Comparison of ENCODE assay signal across 8 mouse cellular contexts in the genomic region with DNA sequence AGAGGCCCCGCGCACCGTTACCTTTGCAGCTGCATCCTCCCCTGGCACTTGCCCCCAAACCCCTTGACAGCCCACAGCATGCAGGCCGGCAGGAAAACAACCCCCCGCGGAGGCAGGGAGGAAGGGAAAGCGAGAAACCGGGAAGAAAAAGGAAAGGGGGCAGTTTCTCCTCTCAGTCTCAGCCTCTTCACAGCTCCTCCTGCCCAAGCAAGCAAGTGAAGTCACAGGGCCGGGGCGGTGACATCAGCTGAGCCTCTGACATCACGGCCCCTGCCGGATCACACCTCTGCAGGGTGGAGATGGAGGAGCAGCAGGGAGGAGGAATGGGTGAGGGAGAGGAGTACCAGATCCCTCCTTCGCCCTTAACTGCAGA.
DNase-seq lines count a peak whose midpoint lies in the region; ATAC-seq lines count a peak whose summit lies in the region.

No protein-coding gene starts in this region.

- peak overlapping the region; percentile 63 for H3K4me2 ChIP-seq in liver, embryonic 11.5 days
- peak overlapping the region; percentile 48 for H3K4me2 ChIP-seq in intestine, embryonic 14.5 days (ENCODE audit: low read length)
- peak overlapping the region; percentile 75 for H3K4me2 ChIP-seq in neural tube, embryonic 14.5 days (ENCODE audit: low read depth, low read length)

- H3K36me3 ChIP-seq in liver, embryonic 11.5 days (ENCODE audit: control insufficient read depth, insufficient read depth, low read length): no peaks in the 10 kb centered on the region
- no peaks in the 10 kb centered on the region for H3K36me3 ChIP-seq in embryonic facial prominence, embryonic 10.5 days (replicated peaks)
- no peaks in the 10 kb centered on the region for H3K36me3 ChIP-seq in intestine, embryonic 14.5 days (ENCODE audit: control insufficient read depth, insufficient read depth, low read length)
- no peaks in the 10 kb centered on the region for H3K36me3 ChIP-seq in neural tube, embryonic 14.5 days (ENCODE audit: control insufficient read depth, insufficient read depth, low read length)

- H3K4me1 ChIP-seq in liver, embryonic 11.5 days (replicated peaks; ENCODE audit: control insufficient read depth, insufficient read depth, low read length): peaks cover 5% of the 10 kb centered on the region
- peaks cover 59% of the 10 kb centered on the region for H3K4me1 ChIP-seq in embryonic facial prominence, embryonic 10.5 days
- peaks cover 16% of the 10 kb centered on the region for H3K4me1 ChIP-seq in intestine, embryonic 14.5 days (replicated peaks; ENCODE audit: control insufficient read depth, insufficient read depth, low read length)
- peaks cover 31% of the 10 kb centered on the region for H3K4me1 ChIP-seq in neural tube, embryonic 14.5 days (ENCODE audit: control insufficient read depth, insufficient read depth, low read length)

- 6% methylated on average over 13 of the region's 13 CpGs for WGBS in liver, embryonic 11.5 days
- WGBS in embryonic facial prominence, embryonic 10.5 days: 4% methylated on average over 13 of the region's 13 CpGs
- WGBS in intestine, embryonic 14.5 days: 5% methylated on average over 13 of the region's 13 CpGs
- 3% methylated on average over 12 of the region's 13 CpGs for WGBS in neural tube, embryonic 14.5 days

- no peak for ATAC-seq in liver, embryonic 11.5 days (replicated peaks; ENCODE audit: low FRiP score)
- no peak for ATAC-seq in intestine, embryonic 14.5 days (replicated peaks; ENCODE audit: low FRiP score, low TSS enrichment, low read depth)
- ATAC-seq in neural tube, embryonic 14.5 days (ENCODE audit: low read depth): peak; percentile 10; the same call in 1 of the 2 replicates
- no peak for ATAC-seq in granulocyte monocyte progenitor cell, adult 5-6 weeks (replicated peaks; ENCODE audit: poor library complexity, severe bottlenecking)

- no peaks in the 10 kb centered on the region for H3K9me3 ChIP-seq in liver, embryonic 11.5 days (ENCODE audit: control insufficient read depth, low read length)
- H3K9me3 ChIP-seq in embryonic facial prominence, embryonic 10.5 days: no peaks in the 10 kb centered on the region
- H3K9me3 ChIP-seq in intestine, embryonic 14.5 days (ENCODE audit: control insufficient read depth, low read length): no peaks in the 10 kb centered on the region
- no peaks in the 10 kb centered on the region for H3K9me3 ChIP-seq in neural tube, embryonic 14.5 days (ENCODE audit: control insufficient read depth, low read length)

- 0 out of 2 replicates have a peak overlapping the region, but pooled peaks have one; percentile 4 for H3K9ac ChIP-seq in liver, embryonic 11.5 days (ENCODE audit: low read depth, low read length)
- H3K9ac ChIP-seq in intestine, embryonic 14.5 days (ENCODE audit: low read length): 0 out of 2 replicates have a peak overlapping the region, but pooled peaks have one; percentile 18
- H3K9ac ChIP-seq in neural tube, embryonic 14.5 days (replicated peaks; ENCODE audit: low read depth, low read length): peak overlapping the region; percentile 62

- H3K27ac ChIP-seq in liver, embryonic 11.5 days (ENCODE audit: low read depth, low read length): no peak overlapping the region
- H3K27ac ChIP-seq in embryonic facial prominence, embryonic 10.5 days (replicated peaks): peak overlapping the region; percentile 65
- no peak overlapping the region for H3K27ac ChIP-seq in intestine, embryonic 14.5 days (ENCODE audit: low read depth)
- H3K27ac ChIP-seq in neural tube, embryonic 14.5 days (ENCODE audit: low read depth, low read length): peak overlapping the region; percentile 78

- H3K27me3 ChIP-seq in liver, embryonic 11.5 days (replicated peaks; ENCODE audit: control insufficient read depth, insufficient read depth, low read length): peaks cover 48% of the 10 kb centered on the region
- H3K27me3 ChIP-seq in embryonic facial prominence, embryonic 10.5 days (replicated peaks; ENCODE audit: low read depth, poor library complexity, severe bottlenecking): peaks cover 96% of the 10 kb centered on the region
- 0 out of 2 replicates have a peak, but pooled peaks cover 5% of the 10 kb centered on the region for H3K27me3 ChIP-seq in intestine, embryonic 14.5 days (replicated peaks; ENCODE audit: control insufficient read depth, insufficient read depth, low read length)
- no peaks in the 10 kb centered on the region for H3K27me3 ChIP-seq in neural tube, embryonic 14.5 days (ENCODE audit: control insufficient read depth, insufficient read depth, low read length)

- 0 out of 2 replicates have a peak overlapping the region, but pooled peaks have one; percentile 32 for H3K4me3 ChIP-seq in liver, embryonic 11.5 days (ENCODE audit: low read depth, low read length)
- peak overlapping the region; percentile 57 for H3K4me3 ChIP-seq in embryonic facial prominence, embryonic 10.5 days
- 0 out of 2 replicates have a peak overlapping the region, but pooled peaks have one; percentile 14 for H3K4me3 ChIP-seq in intestine, embryonic 14.5 days (ENCODE audit: low read depth, low read length)
- peak overlapping the region; percentile 31 for H3K4me3 ChIP-seq in neural tube, embryonic 14.5 days (ENCODE audit: low read depth, low read length)

- no peak for DNase-seq in liver, embryonic 11.5 days (ENCODE audit: low spot score)
- no peak for DNase-seq in liver
- peak; percentile 57 for DNase-seq in embryonic facial prominence, embryonic 10.5 days (ENCODE audit: low spot score)
- no peak for DNase-seq in intestine, embryonic 14.5 days (ENCODE audit: low spot score)
- DNase-seq in right cerebral cortex, postnatal 36 days (ENCODE audit: low spot score in 2 of 2): no peak
- DNase-seq in urinary bladder, adult 18-20 months (ENCODE audit: low spot score in 2 of 2): no peak

Comparison
In these comparisons a context has a peak if more than half of its experiments do, and no peak if none do; other contexts are left out.
1. H3K27ac ChIP-seq: peak in embryonic facial prominence, embryonic 10.5 days (single experiment) and neural tube, embryonic 14.5 days (single experiment); none in liver, embryonic 11.5 days (single experiment) and intestine, embryonic 14.5 days (single experiment).
2. H3K9ac ChIP-seq: peak in every context shown above with its lines; median percentile 62 in neural tube, embryonic 14.5 days; 18 in intestine, embryonic 14.5 days; 4 in liver, embryonic 11.5 days.
3. Peak in every context shown above with its lines, with median percentiles within 50 percentile points of each other: H3K4me2 ChIP-seq and H3K4me3 ChIP-seq.